7 mouse cellular contexts compared by ENCODE assay signal in the genomic region with DNA sequence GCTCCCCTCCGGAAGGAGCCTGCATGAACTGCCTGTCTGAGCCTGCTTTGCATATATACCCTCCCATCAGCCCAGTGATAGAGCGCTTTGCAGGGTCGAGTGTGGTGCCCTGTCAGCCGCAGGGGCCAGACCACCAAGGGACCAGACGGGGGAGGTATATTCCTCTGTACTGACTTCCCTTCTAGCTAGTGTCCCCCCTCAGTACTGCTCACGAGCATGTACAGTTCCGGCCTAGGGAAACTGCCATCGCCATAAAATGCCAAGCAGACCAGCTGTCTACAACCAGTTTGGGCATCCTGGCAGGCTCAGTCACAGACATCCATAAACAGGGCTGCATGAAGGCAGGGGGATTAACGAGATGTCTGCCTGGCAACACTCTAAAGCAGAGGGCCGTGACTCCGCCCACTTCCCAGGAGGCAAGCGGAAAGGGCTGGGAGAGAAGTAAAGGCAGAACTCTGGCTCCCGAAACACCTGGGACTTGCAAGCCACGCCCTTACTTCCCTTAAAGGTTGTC.
DNase-seq lines count a peak whose midpoint lies in the region; ATAC-seq and TF ChIP-seq lines count a peak whose summit lies in the region.

No protein-coding gene starts in this region.

- DNase-seq in lung, embryonic 14.5 days: peak; percentile 72
- no peak for DNase-seq in lung, postnatal 36 days
- peak; percentile 71 for DNase-seq in midbrain, postnatal 0 days (ENCODE audit: low spot score)
- no peak for DNase-seq in spleen, postnatal 4 days (ENCODE audit: low spot score in 2 of 2)
- no peak for DNase-seq in cerebellum, adult 11-12 months

- peak overlapping the region; percentile 31; the same call in 1 of the 2 replicates for H3K9ac ChIP-seq in lung, embryonic 14.5 days
- H3K9ac ChIP-seq in embryonic facial prominence, embryonic 13.5 days: peak overlapping the region; percentile 47
- H3K9ac ChIP-seq in hindbrain, embryonic 16.5 days (ENCODE audit: low read depth, low read length): peak overlapping the region; percentile 50
- H3K9ac ChIP-seq in midbrain, postnatal 0 days (replicated peaks; ENCODE audit: low read length, poor library complexity, severe bottlenecking): no peak overlapping the region

- H3K4me2 ChIP-seq in lung, embryonic 14.5 days: peak overlapping the region; percentile 59
- H3K4me2 ChIP-seq in embryonic facial prominence, embryonic 13.5 days: peak overlapping the region; percentile 54
- H3K4me2 ChIP-seq in hindbrain, embryonic 16.5 days (ENCODE audit: low read length): peak overlapping the region; percentile 55
- H3K4me2 ChIP-seq in midbrain, postnatal 0 days (ENCODE audit: low read depth, low read length, poor library complexity, severe bottlenecking): peak overlapping the region; percentile 37

- WGBS in lung, embryonic 14.5 days: 2% methylated on average over 14 of the region's 14 CpGs
- WGBS in embryonic facial prominence, embryonic 13.5 days: 3% methylated on average over 14 of the region's 14 CpGs
- 2% methylated on average over 14 of the region's 14 CpGs for WGBS in hindbrain, embryonic 16.5 days
- WGBS in midbrain, postnatal 0 days: under 1% methylated on average over 14 of the region's 14 CpGs

- H3K4me1 ChIP-seq in lung, embryonic 14.5 days (ENCODE audit: insufficient read depth): no peaks in the 10 kb centered on the region
- peaks cover 14% of the 10 kb centered on the region for H3K4me1 ChIP-seq in embryonic facial prominence, embryonic 13.5 days
- peaks cover 9% of the 10 kb centered on the region for H3K4me1 ChIP-seq in hindbrain, embryonic 16.5 days (ENCODE audit: control insufficient read depth, insufficient read depth, low read depth, low read length)
- H3K4me1 ChIP-seq in midbrain, postnatal 0 days (ENCODE audit: insufficient read depth, low read length): peaks cover 5% of the 10 kb centered on the region; the same call in 1 of the 2 replicates

- ATAC-seq in lung, embryonic 14.5 days (ENCODE audit: insufficient read depth): peak; percentile 62; the same call in 1 of the 2 replicates
- peak; percentile 68 for ATAC-seq in embryonic facial prominence, embryonic 13.5 days (ENCODE audit: insufficient number of reproducible peaks, insufficient read depth, low FRiP score, low TSS enrichment, low read depth)
- ATAC-seq in hindbrain, embryonic 16.5 days: peak; percentile 86
- ATAC-seq in midbrain, postnatal 0 days (ENCODE audit: low FRiP score): peak; percentile 79

- no peak for TF ChIP-seq CTCF in lung, embryonic 14.5 days (IDR thresholded peaks at IDR 0.05; ENCODE audit: low read depth)
- 0 out of 2 replicates have a peak, but pooled peaks have one; percentile 1 for TF ChIP-seq CTCF in midbrain, postnatal 0 days (IDR thresholded peaks at IDR 0.05)

- no peaks in the 10 kb centered on the region for H3K27me3 ChIP-seq in lung, embryonic 14.5 days (ENCODE audit: insufficient read depth, low read length)
- peaks cover 28% of the 10 kb centered on the region for H3K27me3 ChIP-seq in embryonic facial prominence, embryonic 13.5 days
- H3K27me3 ChIP-seq in hindbrain, embryonic 16.5 days (replicated peaks; ENCODE audit: control insufficient read depth, insufficient read depth, low read length): no peaks in the 10 kb centered on the region
- H3K27me3 ChIP-seq in midbrain, postnatal 0 days (ENCODE audit: insufficient read depth, low read length): no peaks in the 10 kb centered on the region

- no peak overlapping the region for H3K27ac ChIP-seq in lung, embryonic 14.5 days (ENCODE audit: low read depth)
- H3K27ac ChIP-seq in embryonic facial prominence, embryonic 13.5 days: no peak overlapping the region
- H3K27ac ChIP-seq in hindbrain, embryonic 16.5 days (ENCODE audit: low read depth, low read length): peak overlapping the region; percentile 19; the same call in 1 of the 2 replicates
- H3K27ac ChIP-seq in midbrain, postnatal 0 days (ENCODE audit: low read depth, low read length): no peak overlapping the region; the same call in 1 of the 2 replicates

- no peaks in the 10 kb centered on the region for H3K36me3 ChIP-seq in lung, embryonic 14.5 days (ENCODE audit: insufficient read depth)
- no peaks in the 10 kb centered on the region for H3K36me3 ChIP-seq in embryonic facial prominence, embryonic 13.5 days
- no peaks in the 10 kb centered on the region for H3K36me3 ChIP-seq in hindbrain, embryonic 16.5 days (ENCODE audit: control insufficient read depth, insufficient read depth, low read length)
- no peaks in the 10 kb centered on the region for H3K36me3 ChIP-seq in midbrain, postnatal 0 days (ENCODE audit: insufficient read depth, low read length)

- H3K9me3 ChIP-seq in lung, embryonic 14.5 days (ENCODE audit: low read depth, low read length): no peaks in the 10 kb centered on the region
- H3K9me3 ChIP-seq in embryonic facial prominence, embryonic 13.5 days: no peaks in the 10 kb centered on the region
- no peaks in the 10 kb centered on the region for H3K9me3 ChIP-seq in hindbrain, embryonic 16.5 days (ENCODE audit: control insufficient read depth, low read length)
- no peaks in the 10 kb centered on the region for H3K9me3 ChIP-seq in midbrain, postnatal 0 days (ENCODE audit: low read length)

- H3K4me3 ChIP-seq in lung, embryonic 14.5 days (ENCODE audit: low read depth, low read length): peak overlapping the region; percentile 10; the same call in 1 of the 2 replicates
- peak overlapping the region; percentile 28 for H3K4me3 ChIP-seq in embryonic facial prominence, embryonic 13.5 days
- peak overlapping the region; percentile 24 for H3K4me3 ChIP-seq in hindbrain, embryonic 16.5 days (ENCODE audit: low read length)
- H3K4me3 ChIP-seq in midbrain, postnatal 0 days (ENCODE audit: low read depth, low read length): peak overlapping the region; percentile 14; the same call in 1 of the 2 replicates

Comparison
In these comparisons a context has a peak if more than half of its experiments do, and no peak if none do; other contexts are left out.
1. DNase-seq: peak in lung, embryonic 14.5 days (single experiment) and midbrain, postnatal 0 days (single experiment); none in lung, postnatal 36 days (single experiment), spleen, postnatal 4 days (0 of 2) and cerebellum, adult 11-12 months (single experiment).
2. Peak in every context shown above with its lines, with median percentiles within 50 percentile points of each other: ATAC-seq, H3K4me2 ChIP-seq and H3K4me3 ChIP-seq.